16 mouse cellular contexts compared by ENCODE assay signal in genomic region chr1:159523069-159523468, GRCm38 (mm10). TPM values are rescaled to one million over a fixed set of nuclear protein-coding genes. Genes with fewer than 3 reads are reported as not detected.
A peak's percentile ranks its signal among the peaks of the same experiment; 100 is the strongest.
DNase-seq lines count a peak whose midpoint lies in the region; ATAC-seq lines count a peak whose summit lies in the region.
"Had no signal": no experiment of that assay in that cellular context is flagged by ENCODE, and none has a peak within 500 bp of the region (broad histone marks: within the 10 kb centered on the region; RNA-seq: fewer than 3 reads in every experiment).

No protein-coding gene starts in this region.

- H3K9me3 ChIP-seq in forebrain, embryonic 13.5 days (replicated peaks) = no peaks in the 10 kb centered on the region
- no peaks in the 10 kb centered on the region for H3K9me3 ChIP-seq in forebrain, embryonic 10.5 days
- no peaks in the 10 kb centered on the region for H3K9me3 ChIP-seq in midbrain, embryonic 14.5 days (ENCODE audit: control insufficient read depth, low read length)
- no peaks in the 10 kb centered on the region for H3K9me3 ChIP-seq in midbrain, embryonic 11.5 days (ENCODE audit: control insufficient read depth, low read length)
- H3K9me3 ChIP-seq in hindbrain, embryonic 16.5 days (ENCODE audit: control insufficient read depth, low read length) = no peaks in the 10 kb centered on the region
- H3K9me3 ChIP-seq: heart, embryonic 15.5 days; intestine, embryonic 15.5 days; limb, embryonic 10.5 days; liver, embryonic 15.5 days had no signal

- H3K27me3 ChIP-seq in forebrain, embryonic 13.5 days = peaks cover 23% of the 10 kb centered on the region
- peaks cover 8% of the 10 kb centered on the region for H3K27me3 ChIP-seq in forebrain, embryonic 10.5 days (ENCODE audit: poor library complexity, severe bottlenecking)
- no peaks in the 10 kb centered on the region; the same call in 1 of the 2 replicates for H3K27me3 ChIP-seq in midbrain, embryonic 14.5 days (ENCODE audit: control insufficient read depth, insufficient read depth, low read length)
- no peaks in the 10 kb centered on the region for H3K27me3 ChIP-seq in midbrain, embryonic 11.5 days (ENCODE audit: control insufficient read depth, insufficient read depth, low read length)
- H3K27me3 ChIP-seq in hindbrain, embryonic 16.5 days (replicated peaks; ENCODE audit: control insufficient read depth, insufficient read depth, low read length) = peaks cover 2% of the 10 kb centered on the region; the same call in 1 of the 2 replicates
- H3K27me3 ChIP-seq: intestine, embryonic 15.5 days; liver, embryonic 15.5 days had no signal

- no peak overlapping the region for H3K9ac ChIP-seq in forebrain, embryonic 13.5 days
- no peak overlapping the region for H3K9ac ChIP-seq in midbrain, embryonic 14.5 days (replicated peaks; ENCODE audit: low read length)
- no peak overlapping the region for H3K9ac ChIP-seq in midbrain, embryonic 11.5 days (ENCODE audit: low read length)
- no peak overlapping the region for H3K9ac ChIP-seq in hindbrain, embryonic 16.5 days (ENCODE audit: low read depth, low read length)
- H3K9ac ChIP-seq: heart, embryonic 15.5 days; intestine, embryonic 15.5 days; liver, embryonic 15.5 days had no signal

- H3K4me3 ChIP-seq in forebrain, embryonic 13.5 days = no peak overlapping the region
- no peak overlapping the region for H3K4me3 ChIP-seq in forebrain, embryonic 10.5 days
- H3K4me3 ChIP-seq in midbrain, embryonic 14.5 days (replicated peaks; ENCODE audit: low read depth, low read length) = no peak overlapping the region
- H3K4me3 ChIP-seq in midbrain, embryonic 11.5 days (ENCODE audit: low read depth, low read length) = no peak overlapping the region
- no peak overlapping the region for H3K4me3 ChIP-seq in hindbrain, embryonic 16.5 days (ENCODE audit: low read length)
- H3K4me3 ChIP-seq: heart, embryonic 15.5 days; intestine, embryonic 15.5 days; limb, embryonic 10.5 days; liver, embryonic 15.5 days; myocyte had no signal

- no peak overlapping the region for H3K27ac ChIP-seq in forebrain, embryonic 13.5 days
- H3K27ac ChIP-seq in forebrain, embryonic 10.5 days = no peak overlapping the region
- H3K27ac ChIP-seq in midbrain, embryonic 14.5 days (replicated peaks; ENCODE audit: low read depth, low read length) = no peak overlapping the region
- H3K27ac ChIP-seq in midbrain, embryonic 11.5 days (ENCODE audit: low read depth, low read length) = no peak overlapping the region
- no peak overlapping the region for H3K27ac ChIP-seq in hindbrain, embryonic 16.5 days (ENCODE audit: low read depth, low read length)
- H3K27ac ChIP-seq: heart, embryonic 15.5 days; intestine, embryonic 15.5 days; limb, embryonic 10.5 days; liver, embryonic 15.5 days; macrophage; stomach, postnatal 0 days had no signal

- DNase-seq in forebrain, embryonic 10.5 days (ENCODE audit: extremely low spot score, low spot score) = no peak
- peak; percentile 28 for DNase-seq in midbrain, embryonic 14.5 days
- no peak for DNase-seq in midbrain, embryonic 11.5 days (ENCODE audit: low spot score, missing footprints)
- DNase-seq in adipocyte (ENCODE audit: low spot score) = no peak
- DNase-seq in right cerebral cortex, postnatal 4 days = no peak
- DNase-seq in layer of hippocampus, adult 9-11 months = no peak

- no peaks in the 10 kb centered on the region for H3K36me3 ChIP-seq in forebrain, embryonic 13.5 days (ENCODE audit: poor library complexity, severe bottlenecking)
- H3K36me3 ChIP-seq in forebrain, embryonic 10.5 days (replicated peaks) = no peaks in the 10 kb centered on the region
- H3K36me3 ChIP-seq in midbrain, embryonic 14.5 days (ENCODE audit: control insufficient read depth, insufficient read depth, low read length) = no peaks in the 10 kb centered on the region
- no peaks in the 10 kb centered on the region for H3K36me3 ChIP-seq in midbrain, embryonic 11.5 days (ENCODE audit: control insufficient read depth, insufficient read depth, low read length)
- no peaks in the 10 kb centered on the region for H3K36me3 ChIP-seq in hindbrain, embryonic 16.5 days (ENCODE audit: control insufficient read depth, insufficient read depth, low read length)
- H3K36me3 ChIP-seq: heart, embryonic 15.5 days; intestine, embryonic 15.5 days; limb, embryonic 10.5 days; liver, embryonic 15.5 days had no signal

- WGBS in forebrain, embryonic 13.5 days = 49% methylated on average over 2 of the region's 2 CpGs
- 69% methylated on average over 2 of the region's 2 CpGs for WGBS in forebrain, embryonic 10.5 days
- 61% methylated on average over 2 of the region's 2 CpGs for WGBS in midbrain, embryonic 14.5 days
- 56% methylated on average over 2 of the region's 2 CpGs for WGBS in midbrain, embryonic 11.5 days
- WGBS in hindbrain, embryonic 16.5 days = 67% methylated on average over 2 of the region's 2 CpGs

- ATAC-seq in forebrain, embryonic 13.5 days = peak; percentile 59
- ATAC-seq in midbrain, embryonic 14.5 days (ENCODE audit: low FRiP score, low TSS enrichment) = no peak
- ATAC-seq in midbrain, embryonic 11.5 days (ENCODE audit: low FRiP score) = no peak
- ATAC-seq in hindbrain, embryonic 16.5 days = peak; percentile 51; the same call in 1 of the 2 replicates
- ATAC-seq: intestine, embryonic 15.5 days; lung, postnatal 0 days had no signal

- peaks cover 14% of the 10 kb centered on the region; the same call in 1 of the 2 replicates for H3K4me1 ChIP-seq in forebrain, embryonic 13.5 days
- H3K4me1 ChIP-seq in forebrain, embryonic 10.5 days = peaks cover 13% of the 10 kb centered on the region
- H3K4me1 ChIP-seq in midbrain, embryonic 14.5 days (ENCODE audit: control insufficient read depth, insufficient read depth, low read length) = 0 out of 2 replicates have a peak, but pooled peaks cover 4% of the 10 kb centered on the region
- H3K4me1 ChIP-seq in midbrain, embryonic 11.5 days (ENCODE audit: control insufficient read depth, insufficient read depth, low read length) = peaks cover 6% of the 10 kb centered on the region; the same call in 1 of the 2 replicates
- H3K4me1 ChIP-seq in hindbrain, embryonic 16.5 days (ENCODE audit: control insufficient read depth, insufficient read depth, low read depth, low read length) = peaks cover 3% of the 10 kb centered on the region; the same call in 1 of the 2 replicates
- H3K4me1 ChIP-seq: liver, embryonic 15.5 days had no signal

- H3K4me2 ChIP-seq in forebrain, embryonic 13.5 days = no peak overlapping the region
- no peak overlapping the region for H3K4me2 ChIP-seq in midbrain, embryonic 14.5 days (ENCODE audit: low read length)
- no peak overlapping the region for H3K4me2 ChIP-seq in midbrain, embryonic 11.5 days
- H3K4me2 ChIP-seq in hindbrain, embryonic 16.5 days (ENCODE audit: low read length) = no peak overlapping the region
- H3K4me2 ChIP-seq: heart, embryonic 15.5 days; intestine, embryonic 15.5 days; liver, embryonic 15.5 days had no signal

RNA-seq across cellular contexts. Expression of gene Tnr, which starts 0.5 kb away (rescaled TPM):
- polyA plus RNA-seq in forebrain, embryonic 13.5 days (2015; fragmentation: Nextera tagmentation; extraction: Ambion mirVana) = 1.6 and 2.0 TPM in 2 replicates
- polyA plus RNA-seq in forebrain, embryonic 10.5 days (2016; fragmentation: Nextera tagmentation; extraction: Ambion mirVana) = 0.05 and 0.16 TPM in 2 replicates
- polyA plus RNA-seq in midbrain, embryonic 14.5 days (2014; fragmentation: Nextera tagmentation; extraction: Ambion mirVana) = 4.4 and 4.6 TPM in 2 replicates
- polyA plus RNA-seq in midbrain, embryonic 11.5 days (2014; fragmentation: Nextera tagmentation; extraction: Ambion mirVana) = 0.16 and 0.77 TPM in 2 replicates
- polyA plus RNA-seq in hindbrain, embryonic 16.5 days (2015; fragmentation: Nextera tagmentation; extraction: Ambion mirVana) = 4.5 and 5.6 TPM in 2 replicates
- polyA plus RNA-seq: limb, embryonic 10.5 days; lung, postnatal 0 days; macrophage had no signal

Comparison
In these comparisons a context has a peak if more than half of its experiments do, and no peak if none do; other contexts are left out.
1. ATAC-seq: peak in forebrain, embryonic 13.5 days (single experiment) and hindbrain, embryonic 16.5 days (single experiment); none in midbrain, embryonic 14.5 days (single experiment) and midbrain, embryonic 11.5 days (single experiment).